Mouse (Mus musculus): ENCODE results near the gene Pde4dip.

Gene Pde4dip

GRCm38 (mm10) chr3:97742841-97743240, 145.7 kb downstream of the Pde4dip start:
- peak in 1 of 2 experiments; percentile 37 for DNase-seq

GRCm38 (mm10) chr3:97735575-97735974, 152.9 kb downstream of the Pde4dip start:
- DNase-seq, result no peak

- DNase-seq, result no peak
These were observed 154.2 kb downstream of the Pde4dip start for GRCm38 (mm10) chr3:97734259-97734658.

- DNase-seq, result no peak
These were observed 155.9 kb downstream of the Pde4dip start for GRCm38 (mm10) chr3:97732622-97733021.

GRCm38 (mm10) chr3:97730624-97731023, 157.9 kb downstream of the Pde4dip start:
- no peak for DNase-seq

GRCm38 (mm10) chr3:97730131-97730530, 158.4 kb downstream of the Pde4dip start:
- peak; percentile 17 to 26 for DNase-seq

- DNase-seq, result no peak
These were observed 160.7 kb downstream of the Pde4dip start for GRCm38 (mm10) chr3:97727801-97728200.

- no peak for DNase-seq
These were observed 169.4 kb downstream of the Pde4dip start for GRCm38 (mm10) chr3:97719116-97719515.

GRCm38 (mm10) chr3:97715922-97716321, 172.6 kb downstream of the Pde4dip start:
- DNase-seq, result no peak

GRCm38 (mm10) chr3:97710881-97711280, 177.6 kb downstream of the Pde4dip start:
- DNase-seq, result no peak

GRCm38 (mm10) chr3:97710134-97710533, 178.4 kb downstream of the Pde4dip start:
- no peak for DNase-seq

GRCm38 (mm10) chr3:97706561-97706960, 181.9 kb downstream of the Pde4dip start:
- DNase-seq, result no peak

- no peak for DNase-seq
These were observed 183.0 kb downstream of the Pde4dip start for GRCm38 (mm10) chr3:97705508-97705907.

- no peak for DNase-seq
These were observed 185.9 kb downstream of the Pde4dip start for GRCm38 (mm10) chr3:97702448-97703080.

GRCm38 (mm10) chr3:97701198-97701597, 187.3 kb downstream of the Pde4dip start:
- DNase-seq, result no peak

- DNase-seq, result peak in 1 of 2 experiments; percentile 16
These were observed 189.4 kb downstream of the Pde4dip start for GRCm38 (mm10) chr3:97699061-97699460.

GRCm38 (mm10) chr3:97697291-97697690, 191.2 kb downstream of the Pde4dip start:
- no peak for DNase-seq

GRCm38 (mm10) chr3:97696866-97697265, 191.6 kb downstream of the Pde4dip start:
- peak; percentile 25 to 35 for DNase-seq

- DNase-seq, result no peak
These were observed 194.7 kb downstream of the Pde4dip start for GRCm38 (mm10) chr3:97693806-97694205.

GRCm38 (mm10) chr3:97691443-97692017, 197.0 kb downstream of the Pde4dip start:
- DNase-seq, result peak; percentile 19 to 23

GRCm38 (mm10) chr3:97690590-97690989, 197.9 kb downstream of the Pde4dip start:
- DNase-seq, result no peak

GRCm38 (mm10) chr3:97689289-97689688, 199.2 kb downstream of the Pde4dip start:
- no peak for DNase-seq

GRCm38 (mm10) chr3:97686372-97687117, 202.0 kb downstream of the Pde4dip start:
- DNase-seq, result no peak
